Mouse (Mus musculus) myocyte (in vitro differentiated cells): Measurements from ENCODE around the gene Grk1. TPM values are rescaled to one million over a fixed set of nuclear protein-coding genes. Genes with fewer than 3 reads are reported as not detected.

Experiments
- H3K27me3 ChIP-seq: one replicate; pipeline ENCODE4 v1.6.1; 2011; ENCODE audit not compliant: control insufficient read depth, insufficient read depth, insufficient read length
- H3K36me3 ChIP-seq: one replicate; pipeline ENCODE4 v1.6.1; 2011; ENCODE audit not compliant: control insufficient read depth, insufficient read depth
- H3K4me2 ChIP-seq: one replicate; pipeline ENCODE4 v1.6.1; 2011; ENCODE audit warnings: low read depth, control low read depth
- H3K4me3 ChIP-seq: one replicate; pipeline ENCODE4 v1.5.1; 2011; ENCODE audit warnings: mild to moderate bottlenecking, control low read depth, moderate library complexity
- H3K79me2 ChIP-seq: one replicate; pipeline ENCODE4 v1.6.1; 2011; ENCODE audit not compliant: control insufficient read depth, insufficient read depth
- H3ac ChIP-seq: one replicate; pipeline ENCODE4 v1.6.1; 2011; ENCODE audit not compliant: control insufficient read depth, insufficient read length
- CEBPB ChIP-seq: IDR thresholded peaks from 2 replicates; pipeline ENCODE4 v1.6.1; 2011; ENCODE audit warnings: mild to moderate bottlenecking, moderate library complexity; ENCODE audit not compliant: poor library complexity, insufficient read depth, severe bottlenecking
- E2F4 ChIP-seq: IDR thresholded peaks from one replicate; pipeline ENCODE4 v1.6.1; 2011; ENCODE audit warnings: mild to moderate bottlenecking, control low read depth, moderate library complexity; ENCODE audit not compliant: insufficient read depth
- MAX ChIP-seq: IDR thresholded peaks from one replicate; pipeline ENCODE4 v1.6.1; 2011; ENCODE audit warnings: low read depth, mild to moderate bottlenecking, control low read depth
- MYOD1 ChIP-seq, 3 experiments: IDR thresholded peaks; one replicate each; pipeline ENCODE4 v1.6.1; 2011; ENCODE audit warnings: control low read depth in 2 of 3, low read depth in 2 of 3, mild to moderate bottlenecking in 2 of 3, moderate library complexity in 1 of 3; ENCODE audit not compliant: insufficient read length in 2 of 3, control insufficient read depth in 1 of 3
- MYOG ChIP-seq, 3 experiments: IDR thresholded peaks; one replicate each; pipeline ENCODE4 v1.6.1; 2011; ENCODE audit warnings: control low read depth in 2 of 3, low read depth in 2 of 3, mild to moderate bottlenecking in 2 of 3; ENCODE audit not compliant: insufficient read length in 2 of 3, control insufficient read depth in 1 of 3, insufficient read depth in 1 of 3
- POLR2A ChIP-seq: IDR thresholded peaks from one replicate; pipeline ENCODE4 v1.6.1; 2011; ENCODE audit warnings: low read depth, mild to moderate bottlenecking, control low read depth, moderate library complexity; ENCODE audit not compliant: insufficient read length
- POLR2AphosphoS2 ChIP-seq: IDR thresholded peaks from one replicate; pipeline ENCODE4 v1.6.1; 2011; ENCODE audit warnings: low read depth, control low read depth; ENCODE audit not compliant: insufficient read length
- REST ChIP-seq: IDR thresholded peaks from one replicate; pipeline ENCODE4 v1.6.1; 2011; ENCODE audit warnings: mild to moderate bottlenecking, control low read depth, moderate library complexity; ENCODE audit not compliant: insufficient read depth, insufficient read length
- SRF ChIP-seq: IDR thresholded peaks from one replicate; pipeline ENCODE4 v1.6.1; 2011; ENCODE audit warnings: low read depth; ENCODE audit not compliant: control insufficient read depth, insufficient read length
- TCF12 ChIP-seq: IDR thresholded peaks from one replicate; pipeline ENCODE4 v1.6.1; 2011; ENCODE audit warnings: mild to moderate bottlenecking, control low read depth; ENCODE audit not compliant: poor library complexity, insufficient read depth, severe bottlenecking
- TCF3 ChIP-seq: IDR thresholded peaks from one replicate; pipeline ENCODE4 v1.6.1; 2011; ENCODE audit warnings: low read depth, control low read depth; ENCODE audit not compliant: insufficient read length
- USF1 ChIP-seq: IDR thresholded peaks from one replicate; pipeline ENCODE4 v1.6.1; 2011; ENCODE audit warnings: low read depth, mild to moderate bottlenecking, control low read depth, moderate library complexity
- polyA plus RNA-seq: library from polyadenylated mRNA; unstranded; fragments of >200 nt; fragmentation: generic; extraction: Trizol; gene quantifications from one replicate; pipeline ENCODE4 v1.2.1, GENCODE M21; 2012; ENCODE audit warnings: missing spikeins

The Grk1 gene
- polyA plus RNA-seq, 1 experiment = under 0.01 TPM

DNA sequence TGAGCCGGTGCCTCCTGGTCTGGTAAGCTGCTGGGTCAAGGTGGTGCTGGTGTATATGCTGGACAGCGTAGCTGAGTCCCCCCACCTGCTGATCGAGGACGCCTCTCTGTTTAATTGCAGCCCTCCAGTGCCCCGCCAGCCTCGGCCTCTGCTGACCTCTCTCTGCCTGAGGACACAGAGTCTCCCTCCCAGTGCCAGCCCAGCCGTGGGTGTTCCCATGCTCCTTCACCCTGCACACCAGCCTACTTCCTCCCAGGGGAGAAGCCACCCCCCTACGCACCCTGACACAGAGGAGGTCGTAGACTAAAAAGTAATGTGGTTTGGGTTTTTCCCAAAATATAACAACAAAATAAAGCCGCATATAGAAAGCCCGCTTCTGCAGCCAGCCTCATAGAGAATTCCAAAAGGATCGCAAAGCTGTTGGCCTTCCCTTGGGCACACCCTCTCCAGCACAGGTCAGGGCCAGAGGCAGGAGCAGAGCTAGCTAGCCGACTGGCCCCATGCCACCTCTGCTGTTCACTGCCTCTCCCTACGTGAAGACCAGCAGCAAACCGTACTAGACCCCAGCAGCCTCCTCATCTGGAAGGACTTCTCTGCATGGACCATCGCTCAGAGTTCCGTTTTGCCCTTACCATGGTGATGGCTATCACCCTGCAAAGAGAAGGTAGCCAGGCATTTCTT lies 56.3 kb downstream of the Grk1 start:
- Histone ChIP-seq H3K4me3 (no peak overlapping the region), H3K36me3 (no peaks in the 10 kb centered on the region), H3K79me2 (no peaks in the 10 kb centered on the region), H3K27me3 (peaks cover 56% of the 10 kb centered on the region), H3K4me2 (no peak overlapping the region), H3ac (no peak overlapping the region)
- TF ChIP-seq SRF (no peak), E2F4 (no peak), POLR2AphosphoS2 (no peak), MYOG (IDR thresholded peaks at IDR 0.05; ENCODE audit: control insufficient read depth in 1 of 3, insufficient read depth in 1 of 3, insufficient read length in 2 of 3, low read depth in 2 of 3) (no peak)

DNA sequence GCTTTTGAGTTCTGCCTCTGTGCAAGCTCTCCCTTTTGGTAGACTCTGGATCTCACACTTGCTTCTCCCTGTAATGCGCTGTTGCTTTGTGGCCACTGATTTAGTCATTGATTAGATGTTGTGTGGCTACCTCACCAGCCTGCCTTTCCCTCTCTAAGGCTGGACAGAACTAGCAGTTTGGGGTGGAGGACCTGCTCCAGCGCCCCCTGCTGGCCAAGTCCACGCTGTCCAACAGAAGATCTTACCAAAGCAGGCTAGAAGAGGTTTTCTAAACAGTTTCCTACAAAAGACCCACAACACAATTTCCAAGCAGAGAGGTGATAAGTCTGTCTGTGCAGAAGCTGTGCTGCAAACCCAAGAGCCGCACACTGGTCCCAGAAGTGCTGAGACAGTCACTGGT lies 57.0 kb downstream of the Grk1 start:
- Histone ChIP-seq H3ac (no peak overlapping the region), H3K4me3 (no peak overlapping the region), H3K4me2 (no peak overlapping the region), H3K36me3 (no peaks in the 10 kb centered on the region), H3K79me2 (no peaks in the 10 kb centered on the region), H3K27me3 (peaks cover 57% of the 10 kb centered on the region)
- no peak for TF ChIP-seq TCF12
- TF ChIP-seq MAX = no peak
- no peak for TF ChIP-seq POLR2A
- TF ChIP-seq POLR2AphosphoS2 = no peak
- no peak for TF ChIP-seq MYOD1 (IDR thresholded peaks at IDR 0.05; ENCODE audit: control insufficient read depth in 1 of 3, insufficient read length in 2 of 3, low read depth in 2 of 3)
- TF ChIP-seq TCF3 = no peak
- TF ChIP-seq USF1 = no peak
- TF ChIP-seq SRF = no peak
- TF ChIP-seq MYOG (IDR thresholded peaks at IDR 0.05; ENCODE audit: control insufficient read depth in 1 of 3, insufficient read depth in 1 of 3, insufficient read length in 2 of 3, low read depth in 2 of 3) = no peak
- TF ChIP-seq E2F4 = no peak
- no peak for TF ChIP-seq REST
- TF ChIP-seq CEBPB = no peak

DNA sequence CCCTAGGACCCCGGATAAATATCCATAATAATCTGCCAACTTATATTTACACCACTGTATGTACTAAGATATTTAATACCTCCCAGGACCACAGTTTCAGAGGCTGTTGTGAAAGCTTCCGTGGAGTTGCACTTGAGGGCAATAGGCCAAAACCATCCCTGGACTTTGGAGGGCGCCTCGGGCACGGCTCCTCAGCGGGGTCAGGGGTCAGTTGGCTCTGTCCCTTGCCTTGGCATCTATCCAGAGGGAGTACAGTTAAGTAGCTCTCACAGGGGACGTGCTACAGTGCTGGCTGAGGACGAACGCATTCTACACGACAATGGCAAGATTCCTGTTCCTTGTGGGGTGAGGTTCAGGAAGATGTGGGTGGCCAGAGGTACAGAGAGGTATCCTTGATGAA lies 57.5 kb downstream of the Grk1 start:
- Histone ChIP-seq H3ac (no peak overlapping the region), H3K36me3 (no peaks in the 10 kb centered on the region), H3K79me2 (no peaks in the 10 kb centered on the region), H3K4me2 (no peak overlapping the region), H3K4me3 (no peak overlapping the region), H3K27me3 (peaks cover 61% of the 10 kb centered on the region)
- no peak for TF ChIP-seq CEBPB
- TF ChIP-seq SRF = no peak
- no peak for TF ChIP-seq POLR2A
- TF ChIP-seq USF1 = no peak
- TF ChIP-seq MYOD1 (IDR thresholded peaks at IDR 0.05; ENCODE audit: control insufficient read depth in 1 of 3, insufficient read length in 2 of 3, low read depth in 2 of 3) = no peak

DNA sequence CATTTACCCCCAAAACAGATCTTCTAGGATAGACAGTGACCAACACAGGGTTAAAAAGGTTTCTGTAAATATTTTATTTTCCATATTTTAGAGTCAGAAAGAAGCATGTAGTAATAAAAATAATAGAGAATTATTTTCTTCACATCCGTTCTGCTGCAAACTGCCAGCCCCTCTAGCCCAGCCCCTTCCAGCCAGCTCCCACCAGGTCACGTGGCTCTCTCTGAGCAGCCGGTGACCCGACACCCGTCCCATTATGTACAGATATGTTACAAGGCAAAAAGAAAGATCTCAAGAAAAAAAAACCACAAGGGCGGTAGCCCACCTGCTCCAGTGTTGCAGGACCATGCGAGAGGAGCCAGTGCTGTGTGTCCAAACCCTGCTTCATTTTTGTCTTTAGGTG lies 60.4 kb downstream of the Grk1 start:
- H3K4me2 ChIP-seq = no peak overlapping the region
- no peaks in the 10 kb centered on the region for H3K79me2 ChIP-seq
- peaks cover 70% of the 10 kb centered on the region for H3K27me3 ChIP-seq
- TF ChIP-seq MYOD1 (IDR thresholded peaks at IDR 0.05; ENCODE audit: control insufficient read depth in 1 of 3, insufficient read length in 2 of 3, low read depth in 2 of 3) (no peak), POLR2AphosphoS2 (no peak), REST (no peak), POLR2A (no peak), SRF (no peak), TCF3 (no peak), TCF12 (no peak), MAX (no peak), CEBPB (no peak), USF1 (no peak), MYOG (IDR thresholded peaks at IDR 0.05; ENCODE audit: control insufficient read depth in 1 of 3, insufficient read depth in 1 of 3, insufficient read length in 2 of 3, low read depth in 2 of 3) (no peak), E2F4 (no peak)
- H3ac ChIP-seq = no peak overlapping the region
- H3K36me3 ChIP-seq = no peaks in the 10 kb centered on the region
- H3K4me3 ChIP-seq = no peak overlapping the region

DNA sequence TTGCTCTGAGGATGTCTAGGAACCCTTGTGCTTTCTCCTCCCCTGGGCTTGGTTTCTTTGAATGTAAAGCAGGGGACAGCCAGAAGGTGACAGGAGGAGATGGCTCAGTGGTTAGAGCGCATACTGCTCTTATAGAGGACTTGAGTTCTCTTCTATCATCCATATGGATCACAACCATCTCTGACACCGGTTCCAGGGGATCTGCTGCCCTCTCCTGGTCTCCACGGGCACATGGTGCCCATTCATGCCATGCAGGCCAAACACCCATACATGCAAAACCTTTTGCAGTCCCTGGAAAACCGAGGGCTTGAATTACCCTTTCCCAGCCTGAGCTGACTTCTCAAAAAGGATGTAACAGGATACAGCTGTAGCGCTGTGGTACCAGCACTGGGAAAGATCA lies 62.1 kb downstream of the Grk1 start:
- Histone ChIP-seq H3ac (no peak overlapping the region), H3K27me3 (peaks cover 63% of the 10 kb centered on the region), H3K4me2 (no peak overlapping the region), H3K4me3 (no peak overlapping the region), H3K79me2 (no peaks in the 10 kb centered on the region), H3K36me3 (no peaks in the 10 kb centered on the region)
- TF ChIP-seq REST = no peak
- no peak for TF ChIP-seq SRF
- TF ChIP-seq MYOG (IDR thresholded peaks at IDR 0.05; ENCODE audit: control insufficient read depth in 1 of 3, insufficient read depth in 1 of 3, insufficient read length in 2 of 3, low read depth in 2 of 3) = no peak
- no peak for TF ChIP-seq CEBPB
- no peak for TF ChIP-seq E2F4
- TF ChIP-seq MAX = no peak
- no peak for TF ChIP-seq TCF12
- no peak for TF ChIP-seq MYOD1 (IDR thresholded peaks at IDR 0.05; ENCODE audit: control insufficient read depth in 1 of 3, insufficient read length in 2 of 3, low read depth in 2 of 3)
- no peak for TF ChIP-seq USF1
